Mouse (Mus musculus) cerebellum, adult 2 months (tissue): Measurements from ENCODE around the gene Camta2.

Experiments
- CTCF ChIP-seq: fragments of 200-500 bp; IDR thresholded peaks from 2 replicates; pipeline ENCODE4 v1.5.1; 2011; ENCODE audit warnings: low read depth, mild to moderate bottlenecking, control low read depth, low read length, moderate library complexity, borderline replicate concordance; ENCODE audit not compliant: insufficient read depth
- POLR2A ChIP-seq: fragments of 200-500 bp; IDR thresholded peaks from 2 replicates; pipeline ENCODE4 v1.6.1; 2011; ENCODE audit warnings: low read length, control low read depth, borderline replicate concordance; ENCODE audit not compliant: insufficient read depth

DNA sequence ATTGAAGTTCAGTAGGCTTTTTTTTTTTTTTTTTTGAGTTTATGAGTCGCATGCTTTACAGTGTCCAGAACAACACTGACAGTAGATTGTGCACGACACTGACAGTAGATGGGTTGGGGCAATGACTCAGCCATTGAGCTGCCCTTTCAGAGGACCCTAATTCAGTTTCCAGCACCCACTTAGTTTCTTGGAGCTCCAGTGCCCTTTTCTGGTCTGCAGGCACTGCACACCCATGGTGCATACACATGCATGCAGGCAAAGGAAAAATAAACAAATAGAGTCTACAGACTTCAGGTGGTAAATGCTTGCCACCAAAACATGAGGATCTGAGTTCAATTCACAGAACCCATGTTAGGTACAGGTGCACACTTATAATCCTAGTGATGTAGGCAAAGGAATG, 38.7 kb upstream of the Camta2 start:
- no peak for TF ChIP-seq CTCF
- no peak for TF ChIP-seq POLR2A
